Comparison of ENCODE assay signal across 8 mouse cellular contexts in genomic region chr1:106713621-106714529, GRCm38 (mm10). TPM values are rescaled to one million over a fixed set of nuclear protein-coding genes. Genes with fewer than 3 reads are reported as not detected.
DNase-seq lines count a peak whose midpoint lies in the region; ATAC-seq and TF ChIP-seq lines count a peak whose summit lies in the region.

Bcl2 (minus strand) TSS chr1:106714274.

- intact Hi-C loops in heart, postnatal 10 days (cut with DNase I), result loop anchor here (2.0 to 5.0 kb wide), 3 partner anchors 47 to 542 kb away; partner anchors contain the start of gene Phlpp1

- 0 out of 2 replicates have a peak, but pooled peaks cover 6% of the 10 kb centered on the region for H3K27me3 ChIP-seq in forebrain, embryonic 13.5 days
- H3K27me3 ChIP-seq in neural tube, embryonic 15.5 days (replicated peaks), result no peaks in the 10 kb centered on the region

- WGBS in forebrain, embryonic 13.5 days, result under 1% methylated on average over 67 of the region's 95 CpGs
- WGBS in lung, adult 2 months, result under 1% methylated on average over 70 of the region's 95 CpGs
- under 1% methylated on average over 84 of the region's 95 CpGs for WGBS in neural tube, embryonic 15.5 days

- H3K4me1 ChIP-seq in forebrain, embryonic 13.5 days, result peaks cover 35% of the 10 kb centered on the region
- H3K4me1 ChIP-seq in lung, adult 2 months (ENCODE audit: control insufficient read depth, insufficient read depth, low read length), result peaks cover 6% of the 10 kb centered on the region
- H3K4me1 ChIP-seq in neural tube, embryonic 15.5 days, result peaks cover 38% of the 10 kb centered on the region

- no peak for TF ChIP-seq CTCF in lung, adult 2 months (IDR thresholded peaks at IDR 0.05; ENCODE audit: insufficient read depth, low read length)

- peak within 1 kb of the TSS; percentile 87 for H3K27ac ChIP-seq in forebrain, embryonic 13.5 days
- peak within 1 kb of the TSS; percentile 95 for H3K27ac ChIP-seq in neural tube, embryonic 15.5 days (replicated peaks)

- H3K9me3 ChIP-seq in forebrain, embryonic 13.5 days (replicated peaks), result no peaks in the 10 kb centered on the region
- no peaks in the 10 kb centered on the region for H3K9me3 ChIP-seq in neural tube, embryonic 15.5 days (replicated peaks)

- peak; percentile 24; the same call in 1 of the 2 replicates for TF ChIP-seq POLR2A in lung, adult 2 months (IDR thresholded peaks at IDR 0.05; ENCODE audit: borderline replicate concordance, extremely low read depth, low read depth, low read length)

- peak within 1 kb of the TSS; percentile 77 for H3K4me2 ChIP-seq in forebrain, embryonic 13.5 days
- peak within 1 kb of the TSS; percentile 80 for H3K4me2 ChIP-seq in neural tube, embryonic 15.5 days

- peak; percentile 89 for ATAC-seq in forebrain, embryonic 13.5 days
- ATAC-seq in neural tube, embryonic 15.5 days (ENCODE audit: low FRiP score), result peak; percentile 89

- peak within 1 kb of the TSS; percentile 89 for H3K9ac ChIP-seq in forebrain, embryonic 13.5 days
- H3K9ac ChIP-seq in neural tube, embryonic 15.5 days (replicated peaks), result peak within 1 kb of the TSS; percentile 95

- DNase-seq in CD4-positive, CD25-positive, alpha-beta regulatory T cell, adult 2 months (ENCODE audit: low read depth, low spot score), result peak; percentile 89
- peak; percentile 82 for DNase-seq in brain, adult 2 months (ENCODE audit: low read depth, low spot score)
- peak; percentile 74 to 84 for DNase-seq in heart, postnatal 10 days
- peak; percentile 55 to 70 for DNase-seq in layer of hippocampus, adult 18-20 months (ENCODE audit: low spot score in 2 of 2)
- DNase-seq in lung, adult 2 months, result peak; percentile 68
- DNase-seq in testis, postnatal 14 days (ENCODE audit: low spot score), result peak; percentile 53

- peak within 1 kb of the TSS; percentile 72 for H3K4me3 ChIP-seq in forebrain, embryonic 13.5 days
- peak within 1 kb of the TSS; percentile 92 for H3K4me3 ChIP-seq in lung, adult 2 months (replicated peaks; ENCODE audit: extremely low read depth, low read depth, low read length)
- H3K4me3 ChIP-seq in neural tube, embryonic 15.5 days (replicated peaks), result peak within 1 kb of the TSS; percentile 68

- no peaks in the 10 kb centered on the region for H3K36me3 ChIP-seq in forebrain, embryonic 13.5 days (ENCODE audit: poor library complexity, severe bottlenecking)
- no peaks in the 10 kb centered on the region for H3K36me3 ChIP-seq in neural tube, embryonic 15.5 days

RNA-seq across cellular contexts. Expression of gene Bcl2, which starts in this region (rescaled TPM):
- 10.0 and 10.5 TPM in 2 replicates for polyA plus RNA-seq in forebrain, embryonic 13.5 days (2015; fragmentation: Nextera tagmentation; extraction: Ambion mirVana)
- total RNA-seq in heart, postnatal 10 days (2021), result 10 to 100 TPM in 1 of 2 experiments, 1 to 10 TPM in 1; 9.1 to 10.2 TPM
- 1 to 10 TPM; 8.6 to 9.0 TPM for total RNA-seq in layer of hippocampus, adult 18-20 months (2021)
- polyA plus RNA-seq in lung, adult 2 months (2012; rRNA removed), result 3.0 and 3.8 TPM in 2 replicates
- 16.7 and 20.9 TPM in 2 replicates for polyA plus RNA-seq in neural tube, embryonic 15.5 days (2015; fragmentation: Nextera tagmentation; extraction: Ambion mirVana)

Comparison
In these comparisons a context has a peak if more than half of its experiments do, and no peak if none do; other contexts are left out.
1. Peak in every context shown above with its lines: DNase-seq, ATAC-seq, H3K4me3 ChIP-seq and H3K27ac ChIP-seq.